Mouse (Mus musculus): ENCODE data around the gene Cubn. TPM values are rescaled to one million over a fixed set of nuclear protein-coding genes. Genes with fewer than 3 reads are reported as not detected.

Gene Cubn
- polyA plus RNA-seq, 1 experiment from 2014 or later, result 0.29 TPM

- no peak for ATAC-seq (ENCODE audit: insufficient read depth, low FRiP score, low TSS enrichment)
- H3K9ac ChIP-seq (ENCODE audit: low read length), result no peak overlapping the region
- no peak overlapping the region for H3K4me3 ChIP-seq (ENCODE audit: low read depth, low read length)
- no peak overlapping the region for H3K27ac ChIP-seq (ENCODE audit: low read depth, low read length)
- H3K27me3 ChIP-seq (ENCODE audit: control insufficient read depth, insufficient read depth, low read length), result no peaks in the 10 kb centered on the region
- WGBS, result 70% methylated on average over 4 of the region's 4 CpGs
- H3K4me2 ChIP-seq (ENCODE audit: low read depth), result no peak overlapping the region
- H3K9me3 ChIP-seq (ENCODE audit: control insufficient read depth, low read length), result no peaks in the 10 kb centered on the region
- H3K36me3 ChIP-seq (ENCODE audit: control insufficient read depth, insufficient read depth, low read length), result no peaks in the 10 kb centered on the region
- no peak for DNase-seq (ENCODE audit: low spot score)
- H3K4me1 ChIP-seq (ENCODE audit: control insufficient read depth, insufficient read depth, low read length), result no peaks in the 10 kb centered on the region
These were observed 161.7 kb downstream of the Cubn start for GRCm38 (mm10) chr2:13329754-13330417.

- no peak overlapping the region for H3K4me2 ChIP-seq (ENCODE audit: low read depth)
- no peak for ATAC-seq (ENCODE audit: insufficient read depth, low FRiP score, low TSS enrichment)
- H3K9me3 ChIP-seq (ENCODE audit: control insufficient read depth, low read length), result no peaks in the 10 kb centered on the region
- no peaks in the 10 kb centered on the region for H3K36me3 ChIP-seq (ENCODE audit: control insufficient read depth, insufficient read depth, low read length)
- no peak overlapping the region for H3K9ac ChIP-seq (ENCODE audit: low read length)
- DNase-seq (ENCODE audit: low spot score), result no peak
- WGBS, result 80% methylated on average over 3 of the region's 3 CpGs
- H3K27me3 ChIP-seq (ENCODE audit: control insufficient read depth, insufficient read depth, low read length), result no peaks in the 10 kb centered on the region
- H3K4me3 ChIP-seq (ENCODE audit: low read depth, low read length), result no peak overlapping the region
- H3K27ac ChIP-seq (ENCODE audit: low read depth, low read length), result no peak overlapping the region
- no peaks in the 10 kb centered on the region for H3K4me1 ChIP-seq (ENCODE audit: control insufficient read depth, insufficient read depth, low read length)
These were observed 188.2 kb downstream of the Cubn start for GRCm38 (mm10) chr2:13303376-13303775.

GRCm38 (mm10) chr2:13299031-13299430 lies 192.6 kb downstream of the Cubn start:
- Histone ChIP-seq H3K27me3 (ENCODE audit: control insufficient read depth, insufficient read depth, low read length) (no peaks in the 10 kb centered on the region), H3K9me3 (ENCODE audit: control insufficient read depth, low read length) (no peaks in the 10 kb centered on the region), H3K27ac (ENCODE audit: low read depth, low read length) (no peak overlapping the region), H3K36me3 (ENCODE audit: control insufficient read depth, insufficient read depth, low read length) (no peaks in the 10 kb centered on the region), H3K4me2 (ENCODE audit: low read depth) (no peak overlapping the region), H3K9ac (ENCODE audit: low read length) (no peak overlapping the region), H3K4me3 (ENCODE audit: low read depth, low read length) (no peak overlapping the region), H3K4me1 (ENCODE audit: control insufficient read depth, insufficient read depth, low read length) (no peaks in the 10 kb centered on the region)
- DNase-seq (ENCODE audit: low spot score), result peak; percentile 39
- ATAC-seq (ENCODE audit: insufficient read depth, low FRiP score, low TSS enrichment), result peak; percentile 79; the same call in 1 of the 2 replicates
- WGBS, result 44% methylated on average over 3 of the region's 3 CpGs

- no peak for ATAC-seq (ENCODE audit: insufficient read depth, low FRiP score, low TSS enrichment)
- no peaks in the 10 kb centered on the region for H3K27me3 ChIP-seq (ENCODE audit: control insufficient read depth, insufficient read depth, low read length)
- WGBS, result 56% methylated on average over 5 of the region's 5 CpGs
- no peak for DNase-seq (ENCODE audit: low spot score)
- no peak overlapping the region for H3K4me3 ChIP-seq (ENCODE audit: low read depth, low read length)
- no peaks in the 10 kb centered on the region for H3K36me3 ChIP-seq (ENCODE audit: control insufficient read depth, insufficient read depth, low read length)
- H3K4me1 ChIP-seq (ENCODE audit: control insufficient read depth, insufficient read depth, low read length), result no peaks in the 10 kb centered on the region
- no peak overlapping the region for H3K9ac ChIP-seq (ENCODE audit: low read length)
- H3K27ac ChIP-seq (ENCODE audit: low read depth, low read length), result no peak overlapping the region
- H3K9me3 ChIP-seq (ENCODE audit: control insufficient read depth, low read length), result no peaks in the 10 kb centered on the region
- H3K4me2 ChIP-seq (ENCODE audit: low read depth), result no peak overlapping the region
These were observed 193.9 kb downstream of the Cubn start for GRCm38 (mm10) chr2:13297733-13298132.

GRCm38 (mm10) chr2:13290661-13291060 lies 201.0 kb downstream of the Cubn start:
- no peak overlapping the region for H3K4me3 ChIP-seq (ENCODE audit: low read depth, low read length)
- H3K4me1 ChIP-seq (ENCODE audit: control insufficient read depth, insufficient read depth, low read length), result no peaks in the 10 kb centered on the region
- H3K9ac ChIP-seq (ENCODE audit: low read length), result no peak overlapping the region
- WGBS, result 7% methylated on average over 1 of the region's 1 CpGs
- no peak overlapping the region for H3K4me2 ChIP-seq (ENCODE audit: low read depth)
- no peaks in the 10 kb centered on the region for H3K9me3 ChIP-seq (ENCODE audit: control insufficient read depth, low read length)
- DNase-seq (ENCODE audit: low spot score), result no peak
- H3K27ac ChIP-seq (ENCODE audit: low read depth, low read length), result no peak overlapping the region
- H3K36me3 ChIP-seq (ENCODE audit: control insufficient read depth, insufficient read depth, low read length), result no peaks in the 10 kb centered on the region
- ATAC-seq (ENCODE audit: insufficient read depth, low FRiP score, low TSS enrichment), result 0 out of 2 replicates have a peak, but pooled peaks have one; percentile 31
- no peaks in the 10 kb centered on the region for H3K27me3 ChIP-seq (ENCODE audit: control insufficient read depth, insufficient read depth, low read length)

- H3K9ac ChIP-seq (ENCODE audit: low read length), result no peak overlapping the region
- DNase-seq (ENCODE audit: low spot score) (no peak), ATAC-seq (ENCODE audit: insufficient read depth, low FRiP score, low TSS enrichment) (0 out of 2 replicates have a peak, but pooled peaks have one; percentile 14)
- H3K36me3 ChIP-seq (ENCODE audit: control insufficient read depth, insufficient read depth, low read length), result no peaks in the 10 kb centered on the region
- H3K4me3 ChIP-seq (ENCODE audit: low read depth, low read length), result no peak overlapping the region
- WGBS, result 87% methylated on average over 3 of the region's 3 CpGs
- H3K27me3 ChIP-seq (ENCODE audit: control insufficient read depth, insufficient read depth, low read length), result no peaks in the 10 kb centered on the region
- H3K27ac ChIP-seq (ENCODE audit: low read depth, low read length), result no peak overlapping the region
- no peaks in the 10 kb centered on the region for H3K4me1 ChIP-seq (ENCODE audit: control insufficient read depth, insufficient read depth, low read length)
- no peak overlapping the region for H3K4me2 ChIP-seq (ENCODE audit: low read depth)
- H3K9me3 ChIP-seq (ENCODE audit: control insufficient read depth, low read length), result no peaks in the 10 kb centered on the region
These were observed 201.5 kb downstream of the Cubn start for GRCm38 (mm10) chr2:13290070-13290469.

- Histone ChIP-seq H3K27ac (ENCODE audit: low read depth, low read length) (no peak overlapping the region), H3K4me1 (ENCODE audit: control insufficient read depth, insufficient read depth, low read length) (no peaks in the 10 kb centered on the region), H3K4me3 (ENCODE audit: low read depth, low read length) (no peak overlapping the region), H3K4me2 (ENCODE audit: low read depth) (no peak overlapping the region), H3K36me3 (ENCODE audit: control insufficient read depth, insufficient read depth, low read length) (no peaks in the 10 kb centered on the region), H3K27me3 (ENCODE audit: control insufficient read depth, insufficient read depth, low read length) (no peaks in the 10 kb centered on the region), H3K9ac (ENCODE audit: low read length) (no peak overlapping the region), H3K9me3 (ENCODE audit: control insufficient read depth, low read length) (no peaks in the 10 kb centered on the region)
- no peak for ATAC-seq (ENCODE audit: insufficient read depth, low FRiP score, low TSS enrichment)
- no peak for DNase-seq (ENCODE audit: low spot score)
- 58% methylated on average over 10 of the region's 10 CpGs for WGBS
These were observed 213.3 kb downstream of the Cubn start for GRCm38 (mm10) chr2:13278114-13278862.

GRCm38 (mm10) chr2:13275874-13276273 lies 215.7 kb downstream of the Cubn start:
- no peak overlapping the region for H3K4me2 ChIP-seq (ENCODE audit: low read depth)
- H3K4me1 ChIP-seq (ENCODE audit: control insufficient read depth, insufficient read depth, low read length), result peaks cover under 1% of the 10 kb centered on the region; the same call in 1 of the 2 replicates
- H3K9me3 ChIP-seq (ENCODE audit: control insufficient read depth, low read length), result no peaks in the 10 kb centered on the region
- H3K4me3 ChIP-seq (ENCODE audit: low read depth, low read length), result no peak overlapping the region
- no peak overlapping the region for H3K27ac ChIP-seq (ENCODE audit: low read depth, low read length)
- H3K36me3 ChIP-seq (ENCODE audit: control insufficient read depth, insufficient read depth, low read length), result no peaks in the 10 kb centered on the region
- ATAC-seq (ENCODE audit: insufficient read depth, low FRiP score, low TSS enrichment) (no peak), DNase-seq (ENCODE audit: low spot score) (no peak)
- 54% methylated on average over 7 of the region's 7 CpGs for WGBS
- no peak overlapping the region for H3K9ac ChIP-seq (ENCODE audit: low read length)
- H3K27me3 ChIP-seq (ENCODE audit: control insufficient read depth, insufficient read depth, low read length), result no peaks in the 10 kb centered on the region

Measured in neural tube, embryonic 11.5 days (tissue).